Mouse (Mus musculus): Measurements from ENCODE around the gene Scaf1. TPM values are rescaled to one million over a fixed set of nuclear protein-coding genes. Genes with fewer than 3 reads are reported as not detected.
A peak's percentile ranks its signal among the peaks of the same experiment; 100 is the strongest.

Gene Scaf1
- total RNA-seq, 2 experiments from 2014 or later = 45.5 to 49.7 TPM

DNA sequence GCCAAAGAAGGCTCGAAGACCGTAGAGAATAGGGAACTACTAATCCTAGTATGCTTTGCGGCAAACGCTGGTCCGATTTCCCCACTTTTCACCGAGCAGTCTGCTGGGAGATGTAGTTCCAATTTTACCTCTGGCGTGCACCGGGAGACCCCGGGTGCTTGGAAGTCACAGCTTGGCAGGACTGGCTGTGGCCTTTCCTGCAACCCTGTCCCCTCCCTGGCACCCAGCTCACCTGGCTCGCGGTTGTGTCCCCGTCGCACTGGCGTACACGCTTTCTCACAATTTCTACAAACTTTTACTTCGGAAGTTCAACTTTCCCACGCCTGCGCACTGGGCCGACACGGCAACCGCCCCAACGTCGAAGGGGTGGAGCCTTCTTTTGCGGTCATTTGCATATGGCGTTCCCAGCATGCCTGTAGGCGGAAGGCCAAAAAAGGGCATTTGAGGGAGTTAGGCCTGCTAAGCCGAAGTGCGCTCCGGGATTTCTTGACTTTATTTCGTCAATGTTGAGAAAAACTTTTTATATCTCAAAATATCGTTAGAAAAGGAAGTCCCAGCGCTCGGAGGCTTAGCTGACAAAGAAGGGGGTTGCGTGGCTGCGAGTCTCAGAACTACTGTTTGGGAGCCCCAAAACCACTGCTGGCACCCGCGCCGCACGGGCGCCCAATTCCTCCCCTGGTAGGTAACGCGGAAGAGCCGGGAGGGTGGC is 18.8 kb downstream of the Scaf1 start, which contains the start of gene Irf3:
Gene Irf3 (plus strand): TSS at position 418 of the 709 bp plus-strand sequence.
- intact Hi-C loops (cut with DNase I) = no loop called here
- peak; percentile 93 for DNase-seq (ENCODE audit: low spot score)

DNA sequence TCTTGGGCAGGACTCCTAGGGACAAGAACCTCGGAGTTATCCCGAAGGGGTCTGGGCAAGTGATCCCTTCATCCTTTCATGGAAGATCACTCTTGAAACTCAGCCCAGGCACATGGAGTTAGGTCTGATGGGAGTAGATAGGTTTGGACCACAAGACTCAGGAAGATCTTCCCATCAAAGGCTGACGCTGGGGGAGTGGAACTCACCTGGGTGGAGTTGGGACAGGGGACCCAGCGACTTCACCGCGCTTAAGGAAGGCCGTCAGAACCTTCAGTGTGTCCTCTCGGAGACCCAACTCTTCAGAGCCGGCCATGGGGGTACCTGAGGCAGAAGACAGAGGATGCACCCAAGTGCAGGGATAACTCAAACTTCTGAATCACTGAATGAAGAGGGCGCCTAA is 19.5 kb downstream of the Scaf1 start:
- no peak for DNase-seq (ENCODE audit: low spot score)
- intact Hi-C loops (cut with DNase I) = no loop called here

DNA sequence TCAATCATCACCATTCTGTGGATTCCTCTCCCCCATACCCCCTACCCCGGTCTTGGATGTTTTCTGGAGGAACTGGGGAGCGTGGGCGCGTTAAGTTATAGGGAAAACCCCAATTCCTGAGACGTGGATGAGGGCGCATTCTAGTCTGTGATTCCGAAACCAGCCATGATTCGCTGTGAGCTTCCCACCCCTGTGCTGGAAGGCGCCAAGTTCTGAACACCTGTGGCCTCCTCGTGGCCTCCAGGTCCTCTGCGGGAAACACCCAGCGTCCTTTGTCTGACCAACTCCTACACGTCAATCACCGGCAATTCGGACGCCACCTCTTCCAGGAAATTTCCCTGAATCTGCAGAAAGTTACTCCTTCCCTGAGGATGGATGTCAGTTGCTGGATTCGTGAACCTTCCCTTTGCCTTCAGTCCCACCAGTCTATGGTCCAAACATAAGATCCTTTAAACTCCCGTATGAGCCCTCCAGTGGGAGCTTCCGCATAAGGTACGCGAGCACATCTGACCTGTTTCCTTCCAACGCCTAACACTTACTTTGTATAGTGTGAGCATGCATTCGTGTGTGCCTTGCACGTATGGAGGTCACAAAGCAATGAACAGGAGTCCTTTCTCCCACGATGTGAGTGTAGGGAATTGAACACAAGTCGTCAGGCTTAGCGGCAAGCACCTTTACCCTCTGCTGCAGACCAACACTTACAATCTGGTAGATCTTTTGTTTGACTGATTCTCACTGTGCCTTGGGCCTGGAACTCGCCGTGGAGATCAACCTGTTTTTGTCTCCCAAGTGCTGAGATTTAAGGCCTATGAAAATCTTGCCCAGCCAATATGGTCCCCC is 29.1 kb downstream of the Scaf1 start:
- DNase-seq (ENCODE audit: low spot score) = no peak
- intact Hi-C loops (cut with DNase I) = loop anchor here (5.0 kb wide), 1 partner anchor 140 kb away; the partner anchor contains the start of gene Rpl13a

DNA sequence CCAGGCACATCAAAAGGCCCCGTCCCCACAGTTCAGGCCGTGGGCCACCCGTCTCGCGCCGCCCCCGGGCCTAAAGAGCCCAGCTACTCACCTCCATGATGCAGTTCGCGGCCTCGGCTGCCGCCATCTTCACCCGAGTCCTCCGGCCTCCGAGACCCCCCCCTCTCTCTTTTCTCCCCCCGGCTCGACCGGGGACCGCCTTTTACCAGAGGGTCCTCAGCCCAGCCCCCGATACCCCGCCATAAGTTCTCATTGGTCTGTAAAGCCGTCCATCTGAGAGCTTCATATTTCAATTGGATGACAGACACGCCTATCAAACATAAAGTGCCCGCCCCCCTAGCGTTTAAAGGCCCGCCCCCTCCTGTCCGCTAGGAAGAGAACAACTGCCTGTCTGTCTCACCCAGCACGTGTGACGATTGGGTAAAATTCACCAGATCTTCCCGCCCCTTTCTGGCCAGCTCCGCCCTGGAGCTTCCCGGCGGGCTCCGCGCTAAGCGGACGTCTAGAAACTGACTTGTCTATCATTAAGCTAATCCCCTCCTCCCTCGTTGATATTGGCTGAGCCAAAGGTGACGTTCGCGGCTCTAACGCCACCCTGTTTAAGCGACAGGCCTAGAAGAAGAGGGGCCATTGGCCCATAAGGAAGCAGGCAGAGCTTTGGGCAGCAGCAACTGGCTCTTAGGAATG is 29.8 kb downstream of the Scaf1 start, which contains the start of gene Prmt1:
Gene Prmt1 (minus strand): TSS at position 377 of the 687 bp plus-strand sequence.
- intact Hi-C loops (cut with DNase I) = loop anchor here (5.0 kb wide), 1 partner anchor 141 kb away; the partner anchor contains the start of gene Rpl13a
- DNase-seq (ENCODE audit: low spot score) = peak; percentile 99

DNA sequence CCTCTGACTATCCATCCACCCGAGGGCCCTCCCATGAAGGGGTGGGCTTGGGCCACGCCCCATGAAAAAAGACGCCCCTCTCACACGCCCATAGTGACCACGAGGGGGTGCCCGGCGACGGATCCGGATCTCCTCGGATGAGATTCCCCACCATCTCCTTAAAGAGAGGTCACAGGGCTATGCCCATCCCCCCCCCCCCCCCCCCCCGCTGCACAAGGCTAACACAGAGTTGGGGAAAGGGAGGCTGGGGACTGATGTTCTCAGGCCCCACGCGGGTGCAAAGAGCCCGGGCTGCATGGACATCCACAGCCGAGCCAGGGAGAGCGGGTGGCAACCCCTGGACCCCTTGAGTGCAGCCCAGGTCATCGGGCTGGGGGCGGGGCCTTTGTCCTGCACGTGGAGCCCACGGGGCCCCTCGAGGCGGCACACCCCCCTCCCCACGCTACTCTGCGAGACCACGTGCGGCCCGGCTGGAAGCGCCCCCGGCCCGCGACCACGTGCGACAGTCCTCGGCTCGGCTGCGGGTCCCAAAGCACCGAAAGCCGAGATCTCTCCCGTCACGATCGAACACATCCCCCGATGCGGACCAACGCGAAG is 30.5 kb downstream of the Scaf1 start:
- peak; percentile 67 for DNase-seq (ENCODE audit: low spot score)
- intact Hi-C loops (cut with DNase I) = loop anchor here (5.0 kb wide), 1 partner anchor 142 kb away; the partner anchor contains the start of gene Rpl13a

DNA sequence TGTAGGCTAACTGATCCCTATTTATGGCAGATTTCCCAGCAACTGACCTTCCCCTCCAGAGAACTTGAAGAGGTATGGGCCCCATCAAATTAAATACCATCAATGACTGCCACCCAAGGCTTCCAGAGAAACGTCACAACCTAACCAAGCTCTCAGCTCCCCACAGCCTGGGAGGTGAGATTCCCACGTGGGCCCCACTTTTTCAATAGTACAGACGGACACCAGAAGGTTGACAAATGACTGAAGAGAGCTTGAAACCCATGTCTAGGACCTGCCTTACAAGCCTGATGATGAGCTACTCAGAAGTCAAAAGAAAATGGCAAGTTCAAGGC is 31.4 kb downstream of the Scaf1 start:
- intact Hi-C loops (cut with DNase I) = loop anchor here (5.0 kb wide), 2 partner anchors 38 to 143 kb away; partner anchors contain the start of gene Rpl13a
- DNase-seq (ENCODE audit: low spot score) = no peak

DNA sequence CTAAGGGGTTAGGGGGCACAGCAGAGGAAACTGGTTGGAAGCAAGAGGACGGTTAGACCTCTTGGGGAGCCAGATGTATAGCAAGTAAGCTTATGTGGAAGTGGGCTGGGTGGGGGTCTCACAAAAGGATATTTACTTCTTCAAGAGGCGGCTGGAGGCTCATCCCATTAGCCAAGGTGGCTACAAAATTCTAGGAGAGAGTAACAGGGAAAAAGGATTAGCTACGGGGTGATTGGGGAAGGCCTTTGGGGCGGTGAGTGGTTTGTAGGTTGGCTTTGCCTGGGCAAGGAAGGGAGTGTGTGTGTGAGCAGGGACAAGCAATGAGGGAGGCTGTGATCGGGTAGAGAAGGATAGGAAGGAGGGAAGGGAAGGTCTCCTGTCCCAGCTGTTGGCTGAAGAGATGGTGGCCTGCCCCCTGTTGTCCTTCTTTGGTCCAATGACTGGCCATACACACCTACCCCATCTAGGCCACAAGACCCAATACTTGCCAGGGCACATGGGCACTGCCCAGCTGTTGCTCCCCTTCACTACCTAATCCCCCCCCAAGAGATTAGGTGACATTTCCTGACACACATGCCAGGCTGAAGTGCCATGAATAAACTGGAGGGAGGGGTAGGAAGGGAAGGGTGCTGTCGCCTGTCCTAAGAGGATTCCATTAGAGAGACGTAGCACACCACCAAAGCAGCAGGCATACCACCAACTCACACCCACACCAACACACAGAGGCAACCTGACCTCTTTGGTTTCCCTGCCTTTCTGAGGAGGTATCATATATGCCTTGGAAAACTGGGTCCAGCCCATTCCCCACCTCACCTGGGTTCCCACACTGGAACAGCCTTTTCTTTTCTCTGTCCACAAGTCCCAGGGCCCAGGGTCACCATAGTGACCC is 32.0 kb downstream of the Scaf1 start:
- DNase-seq (ENCODE audit: low spot score) = no peak

DNA sequence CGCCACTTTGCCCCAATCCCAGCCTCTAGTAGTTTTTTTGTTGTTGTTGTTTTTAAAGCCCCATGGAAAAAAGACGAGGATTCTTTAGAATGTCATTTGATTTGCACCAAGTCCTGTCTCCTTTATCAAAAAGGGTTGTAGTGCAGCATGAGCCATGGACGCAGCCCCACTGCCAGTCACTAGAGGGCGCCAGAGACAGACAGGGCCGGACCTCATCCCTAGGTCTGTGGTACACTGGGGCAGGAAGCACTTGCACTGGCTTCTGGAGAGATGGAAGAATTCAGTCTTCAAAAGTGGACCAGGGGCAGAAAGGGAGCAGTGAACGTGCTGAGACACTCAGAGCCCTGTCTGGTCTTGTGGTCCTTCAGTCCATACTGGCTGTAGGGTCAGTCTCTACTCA is 33.1 kb downstream of the Scaf1 start:
- intact Hi-C loops (cut with DNase I) = loop anchor here (2.0 to 5.0 kb wide), 2 partner anchors 39 to 86 kb away; no protein-coding TSS in a partner anchor
- DNase-seq (ENCODE audit: low spot score) = peak; percentile 54

More for the DNA sequence above, 32.0 kb downstream of the Scaf1 start:
- intact Hi-C loops (cut with DNase I) = loop anchor here (2.0 to 5.0 kb wide), 2 partner anchors 38 to 85 kb away; no protein-coding TSS in a partner anchor

DNA sequence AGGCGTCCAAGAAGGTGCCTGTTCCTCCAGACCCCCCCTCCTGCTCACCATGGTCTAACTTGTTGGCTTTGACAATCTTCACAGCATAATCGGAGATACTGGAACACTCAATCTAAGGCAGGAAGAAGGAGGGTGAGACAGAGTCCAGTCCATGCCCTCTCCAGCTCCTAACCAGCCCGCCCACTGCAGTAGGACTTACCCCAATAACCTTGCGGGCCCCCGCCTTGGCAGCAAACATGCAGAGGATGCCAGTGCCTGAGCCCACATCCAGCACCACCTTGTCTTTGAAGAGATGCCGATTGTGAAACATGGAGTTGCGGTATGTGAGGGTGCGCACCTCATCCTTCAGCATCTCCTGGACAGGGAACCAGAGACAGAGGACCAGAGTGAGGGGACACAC is 34.6 kb downstream of the Scaf1 start:
- intact Hi-C loops (cut with DNase I) = loop anchor here (5.0 kb wide), 1 partner anchor 41 kb away; no protein-coding TSS in a partner anchor

DNA sequence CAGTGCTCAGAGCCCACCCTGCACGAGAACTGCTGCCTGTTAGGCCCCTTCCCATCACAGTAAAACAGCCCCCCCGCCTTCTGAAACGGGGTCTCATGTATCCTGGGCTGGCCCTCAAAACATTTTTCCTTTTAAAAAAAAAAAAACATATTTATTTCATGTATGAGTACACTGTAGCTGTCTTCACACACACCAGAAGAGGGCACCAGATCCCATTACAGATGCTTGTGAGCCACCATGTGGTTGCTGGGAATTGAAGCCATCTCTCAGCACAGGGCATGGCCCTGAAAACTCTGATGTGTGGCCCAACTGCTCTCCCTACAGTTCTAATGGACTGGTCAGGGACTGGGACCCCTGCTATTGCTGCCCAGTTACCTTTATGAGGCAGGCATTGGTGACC is 37.9 kb downstream of the Scaf1 start:
- intact Hi-C loops (cut with DNase I) = no loop called here
- no peak for DNase-seq (ENCODE audit: low spot score)

More for the DNA sequence above, 34.6 kb downstream of the Scaf1 start:
- no peak for DNase-seq (ENCODE audit: low spot score)

DNA sequence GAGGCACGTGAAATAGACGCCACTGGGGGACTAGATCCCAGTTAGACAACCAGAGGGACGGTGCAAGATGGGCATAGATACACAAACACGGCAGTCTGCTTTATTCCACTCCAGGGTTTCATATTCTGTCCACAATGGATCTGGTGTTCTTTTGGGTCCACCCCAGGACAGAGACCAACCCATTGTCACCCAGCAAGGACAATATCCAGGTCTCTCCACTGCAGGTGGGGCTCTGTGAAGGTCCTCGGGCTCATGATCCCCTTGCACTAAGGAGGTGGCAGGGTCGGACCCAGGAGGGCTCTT is 41.1 kb downstream of the Scaf1 start:
- intact Hi-C loops (cut with DNase I) = no loop called here
- no peak for DNase-seq (ENCODE audit: low spot score)

DNA sequence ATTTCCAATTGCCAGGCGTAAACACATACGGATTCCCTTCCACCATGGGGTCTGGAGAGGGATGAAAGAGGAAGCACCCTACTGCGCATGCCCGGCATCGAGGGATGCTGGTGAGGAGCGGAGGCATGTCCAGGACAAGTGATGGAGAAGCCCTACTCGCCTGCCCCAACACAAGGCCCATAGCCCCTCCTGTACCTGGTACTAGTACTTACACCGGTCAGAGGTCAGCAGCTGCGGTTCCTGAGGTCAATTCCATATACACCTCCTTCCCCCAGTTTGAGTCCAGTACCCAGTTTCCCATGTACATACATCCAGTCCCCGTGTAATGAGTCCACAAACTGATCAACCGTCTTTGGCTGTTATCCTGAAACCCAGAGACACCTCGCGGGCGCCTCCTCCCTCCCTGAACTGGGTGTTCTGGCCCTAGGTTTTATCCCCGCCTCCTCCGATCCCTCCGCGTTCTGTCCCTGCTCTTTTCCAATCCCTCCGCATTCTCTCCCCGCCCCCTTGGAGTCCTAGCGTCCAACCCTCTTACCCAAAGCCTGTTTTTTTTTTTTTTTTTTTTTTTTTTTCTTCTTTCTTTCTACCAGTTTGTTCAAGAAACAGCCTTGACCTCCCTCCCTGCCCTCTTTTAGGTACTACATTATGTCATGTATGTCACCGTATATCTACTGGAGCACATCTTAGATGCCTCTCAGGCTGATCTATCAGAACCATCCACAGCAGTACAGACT is 41.6 kb downstream of the Scaf1 start, which contains the start of gene Cpt1c:
Gene Cpt1c (minus strand): TSS at position 469 of the 734 bp plus-strand sequence.
- DNase-seq (ENCODE audit: low spot score) = peak; percentile 66
- intact Hi-C loops (cut with DNase I) = no loop called here

DNA sequence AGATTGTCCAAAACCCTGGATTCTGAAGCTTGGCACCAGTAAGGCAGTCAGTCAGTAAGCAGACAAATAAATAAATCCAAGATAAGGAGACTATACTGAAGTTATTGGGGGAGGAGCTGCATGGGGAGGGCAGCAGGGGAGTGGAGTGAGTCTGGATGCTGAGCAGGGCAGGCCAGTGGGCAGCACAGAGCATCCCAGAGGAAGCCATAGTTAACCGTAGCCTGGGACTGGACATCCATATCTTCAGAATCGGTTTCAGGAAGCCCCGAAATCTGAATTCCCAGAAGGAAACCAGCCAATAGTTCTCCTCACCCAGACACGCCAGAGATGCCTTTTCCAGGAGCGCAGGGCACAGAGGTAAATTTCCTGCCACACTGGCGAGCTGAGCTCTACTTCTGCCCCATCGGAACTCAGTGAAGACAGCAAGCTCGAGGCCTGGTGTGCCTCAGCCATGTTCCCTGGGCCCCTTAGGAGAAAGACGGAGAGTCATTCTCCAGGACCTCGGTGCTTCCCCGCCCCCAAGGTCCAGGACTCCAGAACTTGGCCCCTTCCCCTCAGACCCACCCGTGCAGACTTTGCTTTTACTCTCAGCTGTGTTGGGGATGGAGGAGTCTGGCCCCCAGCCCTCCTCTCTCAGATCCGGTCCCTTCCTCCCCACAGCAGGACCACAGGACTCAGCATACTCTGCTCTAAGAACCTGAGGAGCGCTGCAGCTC is 42.6 kb downstream of the Scaf1 start:
- intact Hi-C loops (cut with DNase I) = no loop called here
- DNase-seq (ENCODE audit: low spot score) = no peak

DNA sequence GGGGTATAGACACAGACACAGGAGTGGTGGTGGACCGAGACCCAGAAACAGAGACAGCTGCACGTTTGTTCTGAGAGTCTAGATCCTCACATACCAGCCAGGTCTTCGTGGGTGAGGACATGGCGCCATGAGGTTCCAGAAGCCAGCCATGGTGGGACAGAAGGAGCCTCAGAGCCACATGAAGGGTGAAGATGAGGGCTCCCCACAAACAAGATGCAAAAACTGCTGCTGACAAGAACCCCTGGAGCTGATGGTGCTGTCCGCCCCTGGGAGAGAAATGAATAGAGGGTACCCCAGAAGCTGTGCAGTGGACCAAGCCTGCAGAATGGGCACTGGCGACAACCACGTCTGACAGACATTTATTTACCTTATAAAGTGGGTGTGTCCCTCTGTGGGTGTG is 45.0 kb downstream of the Scaf1 start:
- intact Hi-C loops (cut with DNase I) = no loop called here
- DNase-seq (ENCODE audit: low spot score) = no peak

DNA sequence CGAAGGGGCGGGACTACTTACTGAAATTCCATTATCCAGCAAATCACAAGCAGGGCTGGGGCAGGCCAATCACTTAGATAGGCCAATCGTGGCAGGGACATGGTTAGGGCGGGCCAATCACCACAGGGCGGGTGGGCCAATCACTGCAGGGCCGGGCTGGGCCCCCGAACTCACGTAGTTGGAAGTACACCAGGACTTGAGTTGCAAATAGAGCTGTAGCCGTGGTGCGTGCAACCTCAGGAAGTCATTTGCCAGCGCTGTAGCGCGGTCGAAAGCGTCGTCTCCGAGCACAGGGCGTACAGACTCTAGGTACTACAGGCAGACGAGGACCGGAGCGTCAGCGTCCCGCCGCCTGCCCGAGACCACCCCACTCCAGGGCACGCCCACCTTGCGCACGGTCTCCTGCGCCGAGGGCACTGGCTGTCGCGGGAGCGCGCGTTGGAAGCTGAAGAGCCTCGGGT is 45.9 kb downstream of the Scaf1 start:
- intact Hi-C loops (cut with DNase I) = no loop called here
- DNase-seq (ENCODE audit: low spot score) = peak; percentile 80

DNA sequence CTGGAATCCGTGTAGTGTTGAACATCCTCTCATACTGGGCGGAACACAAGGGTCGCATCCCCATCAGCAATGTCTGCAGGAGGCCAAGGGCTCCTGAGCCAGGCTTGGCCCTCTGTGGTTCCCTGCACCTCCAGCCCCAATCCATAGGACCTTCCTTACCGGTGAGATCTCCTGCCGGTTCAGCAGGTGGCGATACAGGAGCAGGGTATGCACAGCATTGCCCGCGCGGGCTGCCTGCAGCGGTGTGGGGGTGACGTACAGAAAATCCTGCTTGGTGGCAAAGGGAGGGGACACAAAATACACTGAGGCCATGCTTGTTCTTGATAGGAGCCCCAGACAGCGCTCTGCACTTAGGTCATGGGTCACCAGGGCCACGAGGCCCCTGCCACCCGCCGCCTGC is 49.5 kb downstream of the Scaf1 start:
- DNase-seq (ENCODE audit: low spot score) = no peak
- intact Hi-C loops (cut with DNase I) = no loop called here

DNA sequence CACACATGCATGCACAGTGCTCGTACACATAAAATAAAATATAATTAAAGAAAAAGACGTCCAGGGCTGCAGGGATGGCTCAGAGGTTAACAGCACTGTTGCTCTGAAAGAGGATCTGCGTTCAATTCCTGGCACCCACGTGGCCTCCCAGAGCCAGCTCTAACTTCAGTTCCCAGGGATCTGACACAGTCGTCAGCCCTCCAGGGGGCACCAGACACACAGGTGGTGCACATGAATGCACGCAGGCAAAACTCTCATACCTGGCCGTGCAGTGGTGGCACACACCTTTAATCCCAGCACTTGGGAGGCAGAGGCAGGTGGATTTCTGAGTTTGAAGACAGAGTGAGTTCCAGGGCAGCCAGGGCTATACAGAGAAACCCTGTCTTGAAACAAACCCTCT is 50.2 kb downstream of the Scaf1 start:
- intact Hi-C loops (cut with DNase I) = no loop called here
- DNase-seq (ENCODE audit: low spot score) = no peak
